Mouse (Mus musculus): ENCODE data around the gene Serpina1a. TPM values are rescaled to one million over a fixed set of nuclear protein-coding genes. Genes with fewer than 3 reads are reported as not detected.
"Not testable (repeated sequence)": the region's sequence is repeated elsewhere in the genome, so short reads cannot be mapped to it uniquely, and the experiment has no call there.

The Serpina1a gene
- not detected for total RNA-seq (2021)
- long read RNA-seq: 0 reads

GRCm38 (mm10) chr12:103863101-103863974, at the start of gene Serpina1a:
Serpina1a (minus strand) TSS chr12:103863562.
- DNase-seq (ENCODE audit: low spot score in 2 of 2): not testable (repeated sequence)

- DNase-seq (ENCODE audit: low spot score in 2 of 2): not testable (repeated sequence)
These were observed 45.8 kb upstream of the Serpina1a start for GRCm38 (mm10) chr12:103909181-103909580.

GRCm38 (mm10) chr12:103907746-103908145, 44.4 kb upstream of the Serpina1a start:
- DNase-seq (ENCODE audit: low spot score in 2 of 2): not testable (repeated sequence)

GRCm38 (mm10) chr12:103904837-103905340, 41.5 kb upstream of the Serpina1a start, which contains the start of gene Serpina1c:
Serpina1c (minus strand) TSS chr12:103904887.
- DNase-seq (ENCODE audit: low spot score in 2 of 2): not testable (repeated sequence)

GRCm38 (mm10) chr12:103901929-103902328, 38.6 kb upstream of the Serpina1a start:
- not testable (repeated sequence) for DNase-seq (ENCODE audit: low spot score in 2 of 2)

GRCm38 (mm10) chr12:103866873-103867272, 3.5 kb upstream of the Serpina1a start:
- not testable (repeated sequence) for DNase-seq (ENCODE audit: low spot score in 2 of 2)

- no peak for DNase-seq (ENCODE audit: low spot score in 2 of 2)
These were observed 2.4 kb downstream of the Serpina1a start for GRCm38 (mm10) chr12:103860976-103861375.

- not testable (repeated sequence) for DNase-seq (ENCODE audit: low spot score in 2 of 2)
These were observed 2.8 kb downstream of the Serpina1a start for GRCm38 (mm10) chr12:103860571-103860970.

- not testable (repeated sequence) for DNase-seq (ENCODE audit: low spot score in 2 of 2)
These were observed 3.8 kb downstream of the Serpina1a start for GRCm38 (mm10) chr12:103859584-103859983.

GRCm38 (mm10) chr12:103853032-103853431, 10.3 kb downstream of the Serpina1a start:
- DNase-seq (ENCODE audit: low spot score in 2 of 2): not testable (repeated sequence)

GRCm38 (mm10) chr12:103830273-103830672, 33.1 kb downstream of the Serpina1a start, which contains the start of gene Serpina1b:
Serpina1b (minus strand) TSS chr12:103830373.
- DNase-seq (ENCODE audit: low spot score in 2 of 2): not testable (repeated sequence)

- DNase-seq (ENCODE audit: low spot score in 2 of 2): not testable (repeated sequence)
These were observed 35.5 kb downstream of the Serpina1a start for GRCm38 (mm10) chr12:103827661-103828372.

- DNase-seq (ENCODE audit: low spot score in 2 of 2): not testable (repeated sequence)
These were observed 39.5 kb downstream of the Serpina1a start for GRCm38 (mm10) chr12:103823826-103824225.

Other genes starting within 250 kb of the Serpina1a start
- gene Serpina10, start 232.1 kb downstream of the Serpina1a start, total RNA-seq (2021): not detected
- gene Serpina6, start 206.3 kb downstream of the Serpina1a start, total RNA-seq (2021): not detected
- not detected for gene Serpina16, start 187.4 kb downstream of the Serpina1a start, total RNA-seq (2021)
- gene Serpina1f, start 168.0 kb downstream of the Serpina1a start, total RNA-seq (2021): not detected
- gene Serpina1d, start 90.0 kb downstream of the Serpina1a start, total RNA-seq (2021): not detected
- not detected for gene Serpina1b, start 33.2 kb downstream of the Serpina1a start, total RNA-seq (2021)
- gene Serpina1c, start 41.3 kb upstream of the Serpina1a start, total RNA-seq (2021): not detected
- not detected for gene Serpina1e, start 95.4 kb upstream of the Serpina1a start, total RNA-seq (2021)
- not detected for gene Serpina11, start 126.4 kb upstream of the Serpina1a start, total RNA-seq (2021)
- under 1 TPM in 1 of 2 experiments, not detected in 1; 0.21 TPM for gene Serpina9, start 150.2 kb upstream of the Serpina1a start, total RNA-seq (2021)
- not detected for gene Serpina12, start 180.9 kb upstream of the Serpina1a start, total RNA-seq (2021)
- not detected for gene Serpina5, start 237.6 kb upstream of the Serpina1a start, total RNA-seq (2021)
- not detected for gene Serpina3a, start 249.2 kb upstream of the Serpina1a start, total RNA-seq (2021)